Mouse (Mus musculus) liver, embryonic 16.5 days (tissue): Measurements from ENCODE around the gene Dnah7c. TPM values are rescaled to one million over a fixed set of nuclear protein-coding genes. Genes with fewer than 3 reads are reported as not detected.
"Not testable (repeated sequence)": the region's sequence is repeated elsewhere in the genome, so short reads cannot be mapped to it uniquely, and the experiment has no call there.

Experiments
- ATAC-seq: fragments of 200-750 bp; cut with Nextera tagmentation; 2 replicates; pipeline ENCODE4 v1.8.0; 2017; ENCODE audit warnings: low read depth, mild to moderate bottlenecking, moderate number of reproducible peaks, moderate library complexity
- H3K27ac ChIP-seq: fragments of 300-500 bp; sonication (generic); 2 replicates; pipeline ENCODE4 v1.5.1; 2014; ENCODE audit warnings: mild to moderate bottlenecking, low read length
- H3K27me3 ChIP-seq: fragments of 300-500 bp; sonication (generic); 2 replicates; pipeline ENCODE4 v1.6.1; 2014; ENCODE audit warnings: low read depth, low read length, mixed read lengths; ENCODE audit not compliant: control insufficient read depth, insufficient read depth
- H3K36me3 ChIP-seq: fragments of 300-500 bp; sonication (generic); 2 replicates; pipeline ENCODE4 v1.6.1; 2014; ENCODE audit warnings: mild to moderate bottlenecking; ENCODE audit not compliant: control insufficient read depth, insufficient read depth
- H3K4me1 ChIP-seq: fragments of 300-500 bp; sonication (generic); 2 replicates; pipeline ENCODE4 v1.6.1; 2014; ENCODE audit warnings: low read depth, low read length, mixed read lengths; ENCODE audit not compliant: control insufficient read depth
- H3K4me2 ChIP-seq: fragments of 300-500 bp; sonication (generic); 2 replicates; pipeline ENCODE4 v1.6.1; 2014; ENCODE audit warnings: low read depth, low read length, mixed read lengths
- H3K4me3 ChIP-seq: fragments of 300-500 bp; sonication (generic); 2 replicates; pipeline ENCODE4 v1.5.1; 2014; ENCODE audit warnings: low read depth, mild to moderate bottlenecking, low read length
- H3K9ac ChIP-seq: fragments of 300-500 bp; sonication (generic); 2 replicates; pipeline ENCODE4 v1.6.1; 2014; ENCODE audit warnings: low read depth, low read length
- H3K9me3 ChIP-seq: fragments of 300-500 bp; sonication (generic); replicated peaks from 2 replicates; pipeline ENCODE4 v1.6.1; 2016; ENCODE audit warnings: low read length; ENCODE audit not compliant: control insufficient read depth
- WGBS: fragments of 180-500 bp; shearing (Covaris S2); extraction: QIAGEN DNeasy Blood & Tissue Kit; methylation state at CpG from one replicate; pipeline ENCODE4 v1.1.7; 2014; ENCODE audit not compliant: insufficient replicate concordance; 5-methylcytosine and 5-hydroxymethylcytosine counted together
- polyA plus RNA-seq: library from polyadenylated mRNA; unstranded; fragments of >200 nt; fragmentation: Nextera tagmentation; extraction: Ambion mirVana; gene quantifications from 2 replicates; pipeline ENCODE4 v1.2.1, GENCODE M21; 2015

The Dnah7c gene
- polyA plus RNA-seq, 1 experiment from 2014 or later = not detected

- not testable (repeated sequence) for H3K4me1 ChIP-seq, H3K9me3 ChIP-seq, ATAC-seq, H3K27me3 ChIP-seq, H3K9ac ChIP-seq, H3K4me3 ChIP-seq, H3K27ac ChIP-seq, H3K36me3 ChIP-seq, H3K4me2 ChIP-seq
- 28% methylated on average over 2 of the region's 2 CpGs for whole genome bisulfite sequencing
Measured at GRCm38 (mm10) chr1:46652721-46653120, 227.3 kb downstream of the Dnah7c start.

GRCm38 (mm10) chr1:46724810-46725209 is 299.4 kb downstream of the Dnah7c start:
- H3K4me2 ChIP-seq, H3K36me3 ChIP-seq, H3K9ac ChIP-seq, H3K4me3 ChIP-seq, H3K27me3 ChIP-seq, ATAC-seq, H3K27ac ChIP-seq, H3K4me1 ChIP-seq, H3K9me3 ChIP-seq: not testable (repeated sequence)
- WGBS = 63% methylated on average over 1 of the region's 1 CpGs

GRCm38 (mm10) chr1:46725266-46725665 is 299.9 kb downstream of the Dnah7c start:
- Histone ChIP-seq H3K9me3 (no peaks in the 10 kb centered on the region), H3K4me3 (no peak overlapping the region), H3K9ac (no peak overlapping the region), H3K36me3 (no peaks in the 10 kb centered on the region), H3K4me2 (no peak overlapping the region), H3K27me3 (no peaks in the 10 kb centered on the region), H3K4me1 (no peaks in the 10 kb centered on the region), H3K27ac (no peak overlapping the region)
- ATAC-seq = no peak
- 50% methylated on average over 1 of the region's 1 CpGs for WGBS

GRCm38 (mm10) chr1:46725719-46726118 is 300.3 kb downstream of the Dnah7c start:
- not testable (repeated sequence) for H3K4me1 ChIP-seq, H3K36me3 ChIP-seq, H3K4me2 ChIP-seq, H3K4me3 ChIP-seq, H3K27ac ChIP-seq, H3K27me3 ChIP-seq, H3K9me3 ChIP-seq, H3K9ac ChIP-seq, ATAC-seq
- WGBS = 58% methylated on average over 2 of the region's 2 CpGs

- not testable (repeated sequence) for H3K9me3 ChIP-seq, H3K4me1 ChIP-seq, H3K27me3 ChIP-seq, H3K4me3 ChIP-seq, H3K9ac ChIP-seq, H3K27ac ChIP-seq, H3K36me3 ChIP-seq, H3K4me2 ChIP-seq, ATAC-seq
- 66% methylated on average over 3 of the region's 3 CpGs for WGBS
Measured at GRCm38 (mm10) chr1:46729731-46730130, 304.3 kb downstream of the Dnah7c start.

- H3K4me2 ChIP-seq, H3K9me3 ChIP-seq, ATAC-seq, H3K9ac ChIP-seq, H3K27me3 ChIP-seq, H3K4me1 ChIP-seq, H3K36me3 ChIP-seq, H3K27ac ChIP-seq, H3K4me3 ChIP-seq: not testable (repeated sequence)
- 48% methylated on average over 2 of the region's 2 CpGs for WGBS
Measured at GRCm38 (mm10) chr1:46733405-46734106, 308.2 kb downstream of the Dnah7c start.

GRCm38 (mm10) chr1:46734455-46734854 is 309.1 kb downstream of the Dnah7c start:
- H3K4me2 ChIP-seq, H3K27ac ChIP-seq, H3K9ac ChIP-seq, H3K36me3 ChIP-seq, H3K4me3 ChIP-seq, H3K4me1 ChIP-seq, H3K27me3 ChIP-seq, H3K9me3 ChIP-seq, ATAC-seq: not testable (repeated sequence)
- WGBS = 58% methylated on average over 2 of the region's 2 CpGs

- H3K27me3 ChIP-seq = not testable (repeated sequence)
Measured at GRCm38 (mm10) chr1:46764600-46764999, 339.2 kb downstream of the Dnah7c start.

GRCm38 (mm10) chr1:46769318-46769717 is 343.9 kb downstream of the Dnah7c start:
- not testable (repeated sequence) for H3K4me2 ChIP-seq, H3K9ac ChIP-seq, H3K27me3 ChIP-seq, H3K27ac ChIP-seq, H3K36me3 ChIP-seq, H3K4me3 ChIP-seq, H3K9me3 ChIP-seq, ATAC-seq, H3K4me1 ChIP-seq

More at GRCm38 (mm10) chr1:46764600-46764999, 339.2 kb downstream of the Dnah7c start:
- not testable (repeated sequence) for H3K4me2 ChIP-seq, H3K4me3 ChIP-seq, ATAC-seq, H3K27ac ChIP-seq, H3K9ac ChIP-seq, H3K36me3 ChIP-seq, H3K9me3 ChIP-seq, H3K4me1 ChIP-seq
- WGBS = 56% methylated on average over 3 of the region's 3 CpGs
